Mouse (Mus musculus): Measurements from ENCODE around the gene Corin. TPM values are rescaled to one million over a fixed set of nuclear protein-coding genes. Genes with fewer than 3 reads are reported as not detected.

The Corin gene
- polyA plus RNA-seq (2016; fragmentation: Nextera tagmentation; extraction: Ambion mirVana): 0.54 and 0.57 TPM in 2 replicates

DNA sequence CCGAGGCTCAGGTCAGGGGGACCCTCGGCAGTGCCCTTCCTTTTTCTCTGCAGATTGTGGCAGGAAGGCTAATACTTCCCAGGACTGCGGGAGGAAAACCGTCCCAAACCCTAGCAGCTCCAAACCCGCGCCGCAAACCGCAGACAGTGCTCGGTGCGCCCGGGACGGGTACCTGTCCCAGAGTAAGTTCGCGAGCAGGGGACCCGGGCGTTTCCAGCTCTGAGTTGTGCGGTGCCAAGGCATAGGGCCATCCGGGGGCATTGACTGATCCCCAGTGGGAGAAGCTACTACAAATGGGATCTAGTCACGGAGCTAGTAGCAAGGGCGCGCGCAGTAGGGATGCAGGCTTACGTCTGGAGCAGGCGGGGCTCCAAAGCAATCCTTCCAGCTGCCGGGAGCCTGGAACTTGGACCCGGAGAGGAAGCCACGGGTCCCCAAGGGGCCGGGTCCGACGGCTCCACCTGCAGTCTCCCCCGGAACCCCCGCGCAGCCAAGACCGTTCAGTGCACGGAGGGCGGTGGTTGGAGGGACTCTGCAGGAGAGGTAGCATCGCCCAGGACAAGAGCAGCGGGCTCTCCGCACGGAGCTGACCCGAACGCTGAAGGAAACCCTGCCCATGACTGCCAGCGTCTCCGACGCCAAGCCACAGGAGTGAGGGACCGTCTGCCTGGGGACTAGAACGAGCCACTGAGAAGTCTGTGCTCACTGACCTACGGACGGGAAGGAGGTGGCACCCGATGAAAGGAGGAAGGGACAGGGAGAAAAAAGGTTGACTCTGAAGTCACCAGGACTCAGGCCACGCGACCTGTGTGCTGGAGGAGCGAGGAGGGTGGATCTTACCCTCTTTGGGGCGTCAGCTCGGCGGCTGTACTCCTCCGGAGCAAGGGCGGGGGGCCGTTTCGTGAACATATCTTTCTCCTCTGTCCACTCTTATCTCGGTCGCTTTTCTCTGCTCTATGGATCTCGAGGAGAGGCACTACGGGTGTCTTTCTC is at the start of gene Corin:
Gene Corin, minus strand, starts transcription at position 943 of the 993 bp plus-strand sequence.
- 3% methylated on average over 64 of the region's 64 CpGs for WGBS (ENCODE audit: insufficient replicate concordance)
- H3K9me3 ChIP-seq (replicated peaks): no peaks in the 10 kb centered on the region
- peak within 1 kb of the TSS; percentile 38 for H3K4me3 ChIP-seq
- peaks cover 49% of the 10 kb centered on the region for H3K27me3 ChIP-seq (replicated peaks)
- no peak within 1 kb of the TSS for H3K27ac ChIP-seq
- peak within 1 kb of the TSS; percentile 56 for H3K4me2 ChIP-seq
- no peaks in the 10 kb centered on the region for H3K36me3 ChIP-seq
- H3K4me1 ChIP-seq: peaks cover 11% of the 10 kb centered on the region; the same call in 1 of the 2 replicates
- ATAC-seq: no peak
- H3K9ac ChIP-seq: no peak within 1 kb of the TSS

DNA sequence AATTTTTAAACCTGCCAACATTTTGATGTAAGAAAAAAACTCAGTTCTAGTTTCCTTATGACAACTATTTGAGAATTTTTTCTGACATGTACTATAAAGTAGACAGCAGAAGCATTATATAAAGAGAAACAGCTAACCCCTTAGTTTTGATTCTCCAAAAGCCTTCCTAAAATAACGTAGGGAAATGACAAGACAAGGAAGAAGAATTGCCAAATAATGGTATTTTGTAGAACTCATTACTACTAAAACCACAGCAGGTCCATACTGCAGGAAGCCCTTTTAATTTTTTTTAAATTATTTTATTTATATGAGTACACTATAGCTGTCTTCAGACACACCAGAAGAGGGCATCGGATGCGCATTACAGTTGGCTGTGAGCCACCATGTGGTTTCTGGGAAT is 46.9 kb upstream of the Corin start:
- 79% methylated on average over 3 of the region's 3 CpGs for WGBS (ENCODE audit: insufficient replicate concordance)
- Histone ChIP-seq H3K4me3 (no peak overlapping the region), H3K4me2 (no peak overlapping the region), H3K4me1 (no peaks in the 10 kb centered on the region), H3K27ac (no peak overlapping the region), H3K9ac (no peak overlapping the region), H3K36me3 (peaks cover 35% of the 10 kb centered on the region), H3K9me3 (replicated peaks) (no peaks in the 10 kb centered on the region), H3K27me3 (replicated peaks) (no peaks in the 10 kb centered on the region)
- ATAC-seq: no peak

GRCm38 (mm10) chr5:72528896-72529295 is 24.6 kb upstream of the Corin start:
- peaks cover 42% of the 10 kb centered on the region for H3K36me3 ChIP-seq
- no peaks in the 10 kb centered on the region for H3K9me3 ChIP-seq (replicated peaks)
- ATAC-seq: no peak
- no peak overlapping the region for H3K9ac ChIP-seq
- no peak overlapping the region for H3K4me2 ChIP-seq
- no peaks in the 10 kb centered on the region for H3K4me1 ChIP-seq
- WGBS (ENCODE audit: insufficient replicate concordance): 85% methylated on average over 3 of the region's 3 CpGs
- H3K27ac ChIP-seq: no peak overlapping the region
- no peaks in the 10 kb centered on the region for H3K27me3 ChIP-seq (replicated peaks)
- no peak overlapping the region for H3K4me3 ChIP-seq

DNA sequence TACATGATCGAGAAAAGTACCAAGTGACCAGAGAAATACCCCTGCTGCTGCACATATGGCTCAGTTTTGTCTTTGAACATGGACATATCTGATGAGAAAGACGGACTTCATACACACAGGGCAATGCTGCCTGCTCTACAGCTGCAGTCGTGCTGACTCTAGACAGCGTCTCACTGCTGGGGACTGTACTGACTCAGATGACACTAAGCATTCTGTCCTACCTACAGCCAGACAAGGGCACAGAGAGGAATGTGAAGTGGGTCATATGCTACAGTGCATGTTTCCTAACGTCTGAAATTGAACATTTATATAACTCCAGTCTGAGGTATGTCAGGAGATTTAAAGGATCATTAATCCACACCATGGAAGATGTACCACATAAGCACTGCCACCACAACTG is 9.5 kb upstream of the Corin start:
- Histone ChIP-seq H3K27ac (no peak overlapping the region), H3K4me3 (no peak overlapping the region), H3K4me2 (no peak overlapping the region), H3K36me3 (peaks cover 35% of the 10 kb centered on the region), H3K4me1 (no peaks in the 10 kb centered on the region), H3K27me3 (replicated peaks) (no peaks in the 10 kb centered on the region), H3K9me3 (replicated peaks) (no peaks in the 10 kb centered on the region), H3K9ac (no peak overlapping the region)
- ATAC-seq: no peak
- 80% methylated on average over 5 of the region's 5 CpGs for WGBS (ENCODE audit: insufficient replicate concordance)

DNA sequence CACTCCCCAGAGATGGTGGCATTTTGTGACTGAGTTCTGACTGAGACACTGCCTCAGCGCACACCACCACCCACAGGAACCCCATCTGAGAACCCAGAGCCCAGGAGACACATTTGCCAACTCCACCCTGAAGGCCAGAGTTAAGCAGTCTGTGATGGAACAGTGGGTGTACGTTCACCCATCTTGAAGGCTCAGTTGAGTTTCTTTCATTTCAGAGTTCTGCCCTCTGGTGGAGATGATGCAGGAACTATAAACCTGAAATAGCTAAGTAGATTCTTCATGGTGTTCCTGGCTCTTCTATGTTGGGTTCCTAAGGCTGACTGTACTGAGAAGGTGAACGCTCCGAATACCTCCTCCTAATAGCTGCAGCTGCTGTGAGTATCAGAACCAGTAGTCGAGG is 1.5 kb upstream of the Corin start:
- no peak overlapping the region for H3K9ac ChIP-seq
- ATAC-seq: no peak
- peaks cover 45% of the 10 kb centered on the region for H3K27me3 ChIP-seq (replicated peaks)
- H3K9me3 ChIP-seq (replicated peaks): no peaks in the 10 kb centered on the region
- H3K4me3 ChIP-seq: no peak overlapping the region
- H3K36me3 ChIP-seq: no peaks in the 10 kb centered on the region
- H3K27ac ChIP-seq: no peak overlapping the region
- 59% methylated on average over 5 of the region's 5 CpGs for WGBS (ENCODE audit: insufficient replicate concordance)
- peaks cover 11% of the 10 kb centered on the region; the same call in 1 of the 2 replicates for H3K4me1 ChIP-seq
- no peak overlapping the region for H3K4me2 ChIP-seq

DNA sequence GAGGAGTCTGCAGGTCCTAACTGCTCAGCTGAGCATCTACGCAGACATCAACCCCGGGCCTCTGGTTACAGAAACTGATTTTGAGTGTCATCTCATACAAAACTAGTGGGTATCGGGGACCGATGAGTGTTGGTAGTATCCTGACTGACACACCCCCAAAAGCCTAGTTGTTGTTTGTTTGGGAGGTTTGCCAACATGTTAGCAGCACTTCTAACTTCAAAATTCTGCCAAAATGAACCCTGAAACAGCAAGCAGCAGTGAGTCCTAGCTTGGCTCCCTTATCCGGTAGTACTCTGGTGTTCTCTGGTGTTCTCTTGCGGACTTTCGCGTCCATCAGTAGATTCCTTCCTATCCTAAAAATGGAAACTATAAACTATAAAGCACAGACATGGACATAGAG is 1.5 kb downstream of the Corin start:
- WGBS (ENCODE audit: insufficient replicate concordance): 67% methylated on average over 8 of the region's 8 CpGs
- ATAC-seq: no peak
- H3K4me2 ChIP-seq: no peak overlapping the region

DNA sequence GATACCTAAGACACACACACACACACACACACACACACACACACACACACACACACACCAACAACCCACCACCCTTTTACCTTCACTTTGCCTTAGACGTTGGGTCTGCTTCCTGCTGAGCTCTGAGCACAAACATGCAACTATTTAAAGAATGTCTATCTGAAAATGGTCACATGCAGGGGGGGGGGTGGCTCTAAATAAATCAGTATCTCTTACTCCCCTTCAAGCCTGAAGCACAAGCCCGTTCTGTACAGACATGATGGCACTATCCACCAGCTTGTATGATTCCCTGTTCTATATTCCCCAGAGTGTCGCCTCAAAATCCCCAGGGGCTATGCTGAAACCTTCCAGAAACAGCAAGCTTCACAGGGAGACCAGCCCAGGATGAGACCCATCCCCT is 2.5 kb downstream of the Corin start:
- Histone ChIP-seq H3K9ac (no peak overlapping the region), H3K27ac (no peak overlapping the region), H3K27me3 (replicated peaks) (peaks cover 49% of the 10 kb centered on the region), H3K9me3 (replicated peaks) (no peaks in the 10 kb centered on the region), H3K4me2 (no peak overlapping the region), H3K4me1 (peaks cover 11% of the 10 kb centered on the region; the same call in 1 of the 2 replicates), H3K36me3 (no peaks in the 10 kb centered on the region), H3K4me3 (no peak overlapping the region)
- 47% methylated on average over 3 of the region's 3 CpGs for WGBS (ENCODE audit: insufficient replicate concordance)
- ATAC-seq: no peak

More for the DNA sequence above, 1.5 kb downstream of the Corin start:
- Histone ChIP-seq H3K4me3 (no peak overlapping the region), H3K9me3 (replicated peaks) (no peaks in the 10 kb centered on the region), H3K27me3 (replicated peaks) (peaks cover 49% of the 10 kb centered on the region), H3K4me1 (peaks cover 11% of the 10 kb centered on the region; the same call in 1 of the 2 replicates), H3K27ac (no peak overlapping the region), H3K9ac (no peak overlapping the region), H3K36me3 (no peaks in the 10 kb centered on the region)

DNA sequence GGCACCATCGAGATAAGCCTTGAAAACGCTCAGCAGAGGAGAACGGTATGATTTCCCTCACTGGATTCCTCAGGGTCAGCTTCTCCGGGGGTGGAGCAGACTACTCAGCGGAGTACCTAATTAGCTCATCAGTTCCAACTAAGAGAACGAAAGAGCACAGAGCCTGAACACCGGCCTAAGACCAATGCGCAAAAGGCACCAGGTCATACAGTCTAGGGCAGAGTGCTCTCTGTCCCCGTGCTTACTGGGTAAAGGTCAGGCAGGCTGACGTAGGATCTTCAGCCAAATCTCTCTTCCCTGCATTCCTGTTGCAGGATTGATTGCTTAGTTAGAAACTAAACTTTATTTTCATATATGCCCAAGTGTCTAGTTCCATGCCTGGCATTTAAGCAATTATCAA is 6.0 kb downstream of the Corin start:
- no peak overlapping the region for H3K27ac ChIP-seq
- no peaks in the 10 kb centered on the region for H3K4me1 ChIP-seq
- H3K27me3 ChIP-seq (replicated peaks): peaks cover 23% of the 10 kb centered on the region
- no peaks in the 10 kb centered on the region for H3K9me3 ChIP-seq (replicated peaks)
- H3K4me3 ChIP-seq: no peak overlapping the region
- no peak overlapping the region for H3K9ac ChIP-seq
- H3K4me2 ChIP-seq: no peak overlapping the region
- no peaks in the 10 kb centered on the region for H3K36me3 ChIP-seq
- peak; percentile 46; the same call in 1 of the 2 replicates for ATAC-seq
- 52% methylated on average over 10 of the region's 10 CpGs for WGBS (ENCODE audit: insufficient replicate concordance)

DNA sequence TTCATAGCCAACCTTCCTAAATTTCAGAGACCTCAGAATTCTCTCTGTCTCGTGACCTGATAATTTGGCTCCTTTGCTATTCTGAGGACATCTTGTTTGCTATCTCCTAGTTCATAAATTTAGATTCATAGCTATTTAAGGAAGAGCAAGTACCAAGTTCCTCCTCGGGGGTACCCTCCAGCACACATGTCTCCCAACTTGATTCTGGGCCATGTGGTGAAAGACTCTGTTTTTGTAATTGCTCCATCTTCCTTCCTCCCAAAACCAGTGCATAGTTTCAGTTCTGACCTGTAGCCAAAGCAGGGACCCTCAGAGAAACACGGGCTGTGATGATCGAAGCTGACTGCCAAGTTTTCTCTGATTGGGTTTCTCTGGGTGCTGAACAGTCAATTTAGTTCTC is 7.5 kb downstream of the Corin start:
- H3K27me3 ChIP-seq (replicated peaks): peaks cover 8% of the 10 kb centered on the region
- WGBS (ENCODE audit: insufficient replicate concordance): 50% methylated on average over 4 of the region's 4 CpGs
- no peak overlapping the region for H3K27ac ChIP-seq
- no peak for ATAC-seq
- no peaks in the 10 kb centered on the region for H3K9me3 ChIP-seq (replicated peaks)
- H3K4me3 ChIP-seq: no peak overlapping the region
- no peaks in the 10 kb centered on the region for H3K36me3 ChIP-seq
- no peaks in the 10 kb centered on the region for H3K4me1 ChIP-seq
- H3K9ac ChIP-seq: no peak overlapping the region
- H3K4me2 ChIP-seq: no peak overlapping the region

GRCm38 (mm10) chr5:72493906-72494305 is 10.4 kb downstream of the Corin start:
- Histone ChIP-seq H3K9ac (no peak overlapping the region), H3K27me3 (replicated peaks) (no peaks in the 10 kb centered on the region), H3K36me3 (no peaks in the 10 kb centered on the region), H3K27ac (no peak overlapping the region), H3K4me1 (no peaks in the 10 kb centered on the region), H3K4me2 (no peak overlapping the region), H3K9me3 (replicated peaks) (no peaks in the 10 kb centered on the region), H3K4me3 (no peak overlapping the region)
- no peak for ATAC-seq
- 57% methylated on average over 7 of the region's 7 CpGs for WGBS (ENCODE audit: insufficient replicate concordance)

GRCm38 (mm10) chr5:72491232-72491631 is 13.0 kb downstream of the Corin start:
- WGBS (ENCODE audit: insufficient replicate concordance): 28% methylated on average over 2 of the region's 2 CpGs
- Histone ChIP-seq H3K4me2 (no peak overlapping the region), H3K27ac (no peak overlapping the region), H3K4me3 (no peak overlapping the region), H3K4me1 (no peaks in the 10 kb centered on the region), H3K36me3 (no peaks in the 10 kb centered on the region), H3K27me3 (replicated peaks) (no peaks in the 10 kb centered on the region), H3K9me3 (replicated peaks) (no peaks in the 10 kb centered on the region), H3K9ac (no peak overlapping the region)
- ATAC-seq: no peak

DNA sequence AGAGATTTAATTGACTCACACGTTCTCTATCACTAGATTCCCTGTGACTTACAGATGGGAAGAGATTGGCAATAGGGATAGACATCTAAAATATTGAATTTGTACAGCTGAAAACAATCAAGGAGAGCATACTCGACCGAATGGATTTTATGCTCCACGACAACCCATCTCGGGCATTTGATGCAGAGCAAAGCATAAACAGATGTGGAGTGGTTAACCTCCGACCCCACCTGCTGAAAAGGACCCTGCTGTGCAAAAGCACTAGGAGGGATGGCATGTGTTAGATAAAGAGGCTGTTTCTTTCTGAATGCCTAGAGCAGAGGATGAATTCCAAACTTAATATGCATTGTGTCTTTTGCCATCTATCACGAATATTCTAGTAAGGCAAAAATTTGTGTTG is 23.8 kb downstream of the Corin start:
- Histone ChIP-seq H3K9me3 (replicated peaks) (no peaks in the 10 kb centered on the region), H3K4me2 (no peak overlapping the region), H3K4me1 (no peaks in the 10 kb centered on the region), H3K27ac (no peak overlapping the region), H3K9ac (no peak overlapping the region), H3K4me3 (no peak overlapping the region), H3K27me3 (replicated peaks) (no peaks in the 10 kb centered on the region), H3K36me3 (no peaks in the 10 kb centered on the region)
- no peak for ATAC-seq
- WGBS (ENCODE audit: insufficient replicate concordance): 45% methylated on average over 7 of the region's 7 CpGs

All from liver, embryonic 12.5 days (tissue).